Mouse (Mus musculus): ENCODE results near the gene Slco1a6.

DNA sequence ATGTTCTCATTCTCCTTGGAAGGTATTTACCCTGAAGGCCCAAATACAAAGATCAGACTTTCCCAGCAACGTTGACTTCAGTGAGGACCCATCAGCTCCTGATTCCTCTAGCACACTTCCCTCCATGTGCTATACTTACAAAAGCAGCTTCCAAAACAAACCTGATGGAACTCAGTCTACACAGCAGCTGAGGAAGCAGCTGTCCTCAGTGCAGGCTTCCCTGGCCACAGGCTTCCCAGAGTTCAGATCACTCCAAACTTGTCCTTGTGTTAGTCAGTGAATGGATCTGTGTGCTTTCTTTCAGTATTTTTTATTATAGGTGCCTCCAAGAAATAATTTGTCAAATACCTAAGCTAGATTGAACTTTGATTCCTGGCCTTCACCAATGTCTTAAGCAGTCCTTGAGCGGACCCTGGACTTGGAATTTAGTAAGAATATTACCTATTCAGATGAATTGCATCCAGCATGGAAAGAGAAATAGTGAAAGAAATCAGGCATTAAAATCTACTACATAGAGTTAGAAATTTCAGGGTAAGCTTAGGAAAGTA is 22.4 kb downstream of the Slco1a6 start:
- TF ChIP-seq MAFK (IDR thresholded peaks at IDR 0.05; ENCODE audit: insufficient read depth, low read depth, low read length) (no peak), HCFC1 (IDR thresholded peaks at IDR 0.05; ENCODE audit: borderline replicate concordance, insufficient read depth, low read length) (no peak), ZC3H11A (IDR thresholded peaks at IDR 0.05; ENCODE audit: borderline replicate concordance, low read depth, low read length) (no peak), CHD2 (IDR thresholded peaks at IDR 0.05; ENCODE audit: low read depth, low read length) (no peak)
